Mouse (Mus musculus): Measurements from ENCODE around the gene Cd8b1.

GRCm38 (mm10) chr6:71360221-71360620 is 37.6 kb downstream of the Cd8b1 start:
- no peak for TF ChIP-seq CTCF (IDR thresholded peaks at IDR 0.05; ENCODE audit: borderline replicate concordance, insufficient read depth, low read depth, low read length)
- no peak for TF ChIP-seq POLR2A (IDR thresholded peaks at IDR 0.05; ENCODE audit: borderline replicate concordance, insufficient read depth, low read length)

Measured in cerebellum, adult 2 months (tissue).